Mouse (Mus musculus): ENCODE measurements around the gene Gpr152. TPM values are rescaled to one million over a fixed set of nuclear protein-coding genes. Genes with fewer than 3 reads are reported as not detected.

Gene Gpr152
- polyA plus RNA-seq, 1 experiment from 2014 or later, result not detected

- H3K4me1 ChIP-seq (replicated peaks), result peaks cover 63% of the 10 kb centered on the region
- 84% methylated on average over 22 of the region's 22 CpGs for WGBS (ENCODE audit: insufficient replicate concordance)
- no peaks in the 10 kb centered on the region for H3K9me3 ChIP-seq (replicated peaks)
- H3K27me3 ChIP-seq, result no peaks in the 10 kb centered on the region
- no peak overlapping the region for H3K4me2 ChIP-seq
- peaks cover 43% of the 10 kb centered on the region for H3K36me3 ChIP-seq (replicated peaks)
- ATAC-seq (ENCODE audit: insufficient read depth), result no peak
- H3K9ac ChIP-seq, result no peak overlapping the region
- no peak overlapping the region; the same call in 1 of the 2 replicates for H3K27ac ChIP-seq (replicated peaks)
- H3K4me3 ChIP-seq (replicated peaks), result no peak overlapping the region
Observed at GRCm38 (mm10) chr19:4150567-4151487, 11.2 kb downstream of the Gpr152 start.

GRCm38 (mm10) chr19:4151488-4151860, 11.9 kb downstream of the Gpr152 start:
- H3K9ac ChIP-seq, result no peak overlapping the region
- no peaks in the 10 kb centered on the region for H3K9me3 ChIP-seq (replicated peaks)
- peaks cover 49% of the 10 kb centered on the region for H3K36me3 ChIP-seq (replicated peaks)
- H3K4me3 ChIP-seq (replicated peaks), result no peak overlapping the region
- ATAC-seq (ENCODE audit: insufficient read depth), result no peak
- no peaks in the 10 kb centered on the region for H3K27me3 ChIP-seq
- H3K27ac ChIP-seq (replicated peaks), result no peak overlapping the region
- WGBS (ENCODE audit: insufficient replicate concordance), result 68% methylated on average over 5 of the region's 5 CpGs
- no peak overlapping the region for H3K4me2 ChIP-seq
- H3K4me1 ChIP-seq (replicated peaks), result peaks cover 64% of the 10 kb centered on the region

GRCm38 (mm10) chr19:4151898-4152297, 12.3 kb downstream of the Gpr152 start:
- WGBS (ENCODE audit: insufficient replicate concordance), result 71% methylated on average over 5 of the region's 5 CpGs
- H3K4me1 ChIP-seq (replicated peaks), result peaks cover 60% of the 10 kb centered on the region
- no peak for ATAC-seq (ENCODE audit: insufficient read depth)
- no peak overlapping the region for H3K27ac ChIP-seq (replicated peaks)
- H3K27me3 ChIP-seq, result no peaks in the 10 kb centered on the region
- no peak overlapping the region for H3K9ac ChIP-seq
- H3K4me2 ChIP-seq, result no peak overlapping the region
- peaks cover 53% of the 10 kb centered on the region for H3K36me3 ChIP-seq (replicated peaks)
- H3K9me3 ChIP-seq (replicated peaks), result no peaks in the 10 kb centered on the region
- no peak overlapping the region for H3K4me3 ChIP-seq (replicated peaks)

GRCm38 (mm10) chr19:4152445-4153231, 13.1 kb downstream of the Gpr152 start:
- H3K27ac ChIP-seq (replicated peaks), result no peak overlapping the region
- peaks cover 53% of the 10 kb centered on the region for H3K4me1 ChIP-seq (replicated peaks)

GRCm38 (mm10) chr19:4153232-4153654, 13.7 kb downstream of the Gpr152 start, which contains the start of gene Ptprcap:
Ptprcap (plus strand) TSS chr19:4153604.
- no peak within 1 kb of the TSS for H3K9ac ChIP-seq
- peak within 1 kb of the TSS; percentile 37 for H3K4me2 ChIP-seq
- H3K4me1 ChIP-seq (replicated peaks), result peaks cover 47% of the 10 kb centered on the region
- ATAC-seq (ENCODE audit: insufficient read depth), result no peak
- H3K9me3 ChIP-seq (replicated peaks), result no peaks in the 10 kb centered on the region
- H3K4me3 ChIP-seq (replicated peaks), result no peak within 1 kb of the TSS
- WGBS (ENCODE audit: insufficient replicate concordance), result 80% methylated on average over 11 of the region's 11 CpGs
- H3K27me3 ChIP-seq, result no peaks in the 10 kb centered on the region
- peak within 1 kb of the TSS; percentile 20; the same call in 1 of the 2 replicates for H3K27ac ChIP-seq (replicated peaks)
- H3K36me3 ChIP-seq (replicated peaks), result peaks cover 67% of the 10 kb centered on the region

More at GRCm38 (mm10) chr19:4152445-4153231, 13.1 kb downstream of the Gpr152 start:
- ATAC-seq (ENCODE audit: insufficient read depth), result no peak
- Histone ChIP-seq H3K9ac (no peak overlapping the region), H3K27me3 (no peaks in the 10 kb centered on the region), H3K36me3 (replicated peaks) (peaks cover 61% of the 10 kb centered on the region), H3K9me3 (replicated peaks) (no peaks in the 10 kb centered on the region), H3K4me2 (no peak overlapping the region), H3K4me3 (replicated peaks) (no peak overlapping the region)
- WGBS (ENCODE audit: insufficient replicate concordance), result 83% methylated on average over 8 of the region's 8 CpGs

GRCm38 (mm10) chr19:4154437-4155222, 15.0 kb downstream of the Gpr152 start:
- Histone ChIP-seq H3K36me3 (replicated peaks) (peaks cover 81% of the 10 kb centered on the region), H3K4me3 (replicated peaks) (peak overlapping the region; percentile 22; the same call in 1 of the 2 replicates)

GRCm38 (mm10) chr19:4155223-4156072, 15.9 kb downstream of the Gpr152 start:
- Histone ChIP-seq H3K27me3 (no peaks in the 10 kb centered on the region), H3K9ac (0 out of 2 replicates have a peak overlapping the region, but pooled peaks have one; percentile 15), H3K4me1 (replicated peaks) (peaks cover 28% of the 10 kb centered on the region), H3K27ac (replicated peaks) (0 out of 2 replicates have a peak overlapping the region, but pooled peaks have one; percentile 22), H3K36me3 (replicated peaks) (peaks cover 81% of the 10 kb centered on the region), H3K9me3 (replicated peaks) (no peaks in the 10 kb centered on the region), H3K4me2 (peak overlapping the region; percentile 37), H3K4me3 (replicated peaks) (peak overlapping the region; percentile 22; the same call in 1 of the 2 replicates)
- 47% methylated on average over 6 of the region's 6 CpGs for WGBS (ENCODE audit: insufficient replicate concordance)
- no peak for ATAC-seq (ENCODE audit: insufficient read depth)

More at GRCm38 (mm10) chr19:4154437-4155222, 15.0 kb downstream of the Gpr152 start:
- H3K9me3 ChIP-seq (replicated peaks), result no peaks in the 10 kb centered on the region
- peak overlapping the region; percentile 22; the same call in 1 of the 2 replicates for H3K27ac ChIP-seq (replicated peaks)
- peaks cover 34% of the 10 kb centered on the region for H3K4me1 ChIP-seq (replicated peaks)
- peak overlapping the region; percentile 37 for H3K4me2 ChIP-seq
- WGBS (ENCODE audit: insufficient replicate concordance), result 16% methylated on average over 13 of the region's 13 CpGs
- ATAC-seq (ENCODE audit: insufficient read depth), result no peak
- no peaks in the 10 kb centered on the region for H3K27me3 ChIP-seq
- H3K9ac ChIP-seq, result 0 out of 2 replicates have a peak overlapping the region, but pooled peaks have one; percentile 15

- Histone ChIP-seq H3K9ac (no peak overlapping the region), H3K4me2 (0 out of 2 replicates have a peak overlapping the region, but pooled peaks have one; percentile 37), H3K36me3 (replicated peaks) (peaks cover 80% of the 10 kb centered on the region), H3K27me3 (no peaks in the 10 kb centered on the region), H3K27ac (replicated peaks) (0 out of 2 replicates have a peak overlapping the region, but pooled peaks have one; percentile 22), H3K4me1 (replicated peaks) (peaks cover 33% of the 10 kb centered on the region), H3K4me3 (replicated peaks) (no peak overlapping the region), H3K9me3 (replicated peaks) (no peaks in the 10 kb centered on the region)
- ATAC-seq (ENCODE audit: insufficient read depth), result no peak
- 71% methylated on average over 20 of the region's 20 CpGs for WGBS (ENCODE audit: insufficient replicate concordance)
Observed at GRCm38 (mm10) chr19:4156073-4156579, 16.5 kb downstream of the Gpr152 start.

- Histone ChIP-seq H3K4me3 (replicated peaks) (no peak overlapping the region), H3K9ac (no peak overlapping the region), H3K27me3 (no peaks in the 10 kb centered on the region), H3K27ac (replicated peaks) (no peak overlapping the region), H3K4me1 (replicated peaks) (peaks cover 37% of the 10 kb centered on the region), H3K9me3 (replicated peaks) (no peaks in the 10 kb centered on the region), H3K4me2 (no peak overlapping the region), H3K36me3 (replicated peaks) (peaks cover 81% of the 10 kb centered on the region)
- no peak for ATAC-seq (ENCODE audit: insufficient read depth)
- WGBS (ENCODE audit: insufficient replicate concordance), result 81% methylated on average over 12 of the region's 12 CpGs
Observed at GRCm38 (mm10) chr19:4156771-4157170, 17.2 kb downstream of the Gpr152 start.

Data from liver, embryonic 15.5 days (tissue).